Mouse (Mus musculus) heart, adult 2 months (tissue): ENCODE measurements around the gene Snapc2.

Experiments used
- CTCF ChIP-seq: fragments of 200-600 bp; IDR thresholded peaks from 2 replicates; pipeline ENCODE4 v1.8.1; 2022; ENCODE audit warnings: antibody characterized with exemption, mild to moderate bottlenecking, moderate library complexity
- EP300 ChIP-seq: fragments of 200-500 bp; IDR thresholded peaks from 2 replicates; pipeline ENCODE4 v1.6.1; 2011; ENCODE audit warnings: low read depth, low read length, control low read depth; ENCODE audit not compliant: insufficient read depth
- POLR2A ChIP-seq: fragments of 200-500 bp; IDR thresholded peaks from 2 replicates; pipeline ENCODE4 v1.6.1; 2011; ENCODE audit warnings: mild to moderate bottlenecking, low read depth, low read length, control low read depth; ENCODE audit not compliant: insufficient read depth

GRCm38 (mm10) chr8:4252116-4252760, 642 bp upstream of the Snapc2 start:
- no peak for TF ChIP-seq CTCF
- no peak for TF ChIP-seq POLR2A
- no peak for TF ChIP-seq EP300
